In genomic region chr13:43865036-43865435, GRCm38 (mm10) we compare ENCODE assay signal across 8 mouse cellular contexts.
DNase-seq lines count a peak whose midpoint lies in the region; ATAC-seq and TF ChIP-seq lines count a peak whose summit lies in the region.

No protein-coding gene starts in this region.

- TF ChIP-seq POLR2A in spleen, adult 2 months (IDR thresholded peaks at IDR 0.05; ENCODE audit: low read depth, low read length), result no peak

- H3K27ac ChIP-seq in spleen, adult 2 months (ENCODE audit: insufficient read depth, low read length), result peak overlapping the region; percentile 7; the same call in 1 of the 2 replicates
- H3K27ac ChIP-seq in embryonic facial prominence, embryonic 11.5 days (replicated peaks; ENCODE audit: low read depth, low read length), result peak overlapping the region; percentile 67; the same call in 1 of the 2 replicates
- H3K27ac ChIP-seq in heart, embryonic 15.5 days, result peak overlapping the region; percentile 65
- H3K27ac ChIP-seq in midbrain, embryonic 13.5 days, result no peak overlapping the region

- WGBS in spleen, adult 2 months, result 53% methylated on average over 20 of the region's 20 CpGs
- 1% methylated on average over 20 of the region's 20 CpGs for WGBS in embryonic facial prominence, embryonic 11.5 days
- WGBS in heart, embryonic 15.5 days, result 4% methylated on average over 20 of the region's 20 CpGs
- 1% methylated on average over 20 of the region's 20 CpGs for WGBS in midbrain, embryonic 13.5 days

- peak in 1 of 2 experiments; percentile 11 for DNase-seq in spleen, adult 2 months (ENCODE audit: low read depth in 1 of 2, low spot score in 2 of 2)
- no peak for DNase-seq in spleen, postnatal 4 days (ENCODE audit: low spot score in 2 of 2)
- peak; percentile 65 for DNase-seq in embryonic facial prominence, embryonic 11.5 days (ENCODE audit: low spot score)
- DNase-seq in kidney, postnatal 25 days, result peak; percentile 50 to 80
- peak; percentile 47 for DNase-seq in thymus, postnatal 25 days

- H3K4me1 ChIP-seq in spleen, adult 2 months (ENCODE audit: control insufficient read depth, insufficient read depth, insufficient read length), result peaks cover 9% of the 10 kb centered on the region
- H3K4me1 ChIP-seq in embryonic facial prominence, embryonic 11.5 days (ENCODE audit: control insufficient read depth, insufficient read depth, low read length), result no peaks in the 10 kb centered on the region; the same call in 1 of the 2 replicates
- peaks cover 23% of the 10 kb centered on the region for H3K4me1 ChIP-seq in heart, embryonic 15.5 days (replicated peaks)
- H3K4me1 ChIP-seq in midbrain, embryonic 13.5 days (replicated peaks), result peaks cover 18% of the 10 kb centered on the region

- peak overlapping the region; percentile 39 for H3K9ac ChIP-seq in embryonic facial prominence, embryonic 11.5 days (replicated peaks; ENCODE audit: low read length)
- H3K9ac ChIP-seq in heart, embryonic 15.5 days, result peak overlapping the region; percentile 43
- H3K9ac ChIP-seq in midbrain, embryonic 13.5 days (replicated peaks), result peak overlapping the region; percentile 48

- ATAC-seq in embryonic facial prominence, embryonic 11.5 days (replicated peaks; ENCODE audit: insufficient number of reproducible peaks, low FRiP score, low TSS enrichment, low read depth), result peak; percentile 8; the same call in 1 of the 2 replicates
- 0 out of 2 replicates have a peak, but pooled peaks have one; percentile 1 for ATAC-seq in heart, embryonic 15.5 days (replicated peaks; ENCODE audit: insufficient number of reproducible peaks, insufficient read depth, low FRiP score, low read depth)
- peak; percentile 29 for ATAC-seq in midbrain, embryonic 13.5 days
- ATAC-seq in inflammation-experienced regulatory T-cells, adult 6 months, result no peak

- H3K4me2 ChIP-seq in embryonic facial prominence, embryonic 11.5 days (ENCODE audit: low read depth, low read length), result peak overlapping the region; percentile 57
- peak overlapping the region; percentile 72 for H3K4me2 ChIP-seq in heart, embryonic 15.5 days
- H3K4me2 ChIP-seq in midbrain, embryonic 13.5 days (replicated peaks), result peak overlapping the region; percentile 62

- H3K36me3 ChIP-seq in spleen, adult 2 months (ENCODE audit: control insufficient read depth, insufficient read depth, low read length), result no peaks in the 10 kb centered on the region
- no peaks in the 10 kb centered on the region for H3K36me3 ChIP-seq in embryonic facial prominence, embryonic 11.5 days (replicated peaks; ENCODE audit: control insufficient read depth, insufficient read depth, low read depth, low read length)
- no peaks in the 10 kb centered on the region for H3K36me3 ChIP-seq in heart, embryonic 15.5 days
- H3K36me3 ChIP-seq in midbrain, embryonic 13.5 days, result no peaks in the 10 kb centered on the region

- H3K27me3 ChIP-seq in spleen, adult 2 months (ENCODE audit: control insufficient read depth, insufficient read depth, low read length), result no peaks in the 10 kb centered on the region
- H3K27me3 ChIP-seq in embryonic facial prominence, embryonic 11.5 days (ENCODE audit: control insufficient read depth, insufficient read depth, low read length), result no peaks in the 10 kb centered on the region
- no peaks in the 10 kb centered on the region for H3K27me3 ChIP-seq in heart, embryonic 15.5 days
- peaks cover 66% of the 10 kb centered on the region for H3K27me3 ChIP-seq in midbrain, embryonic 13.5 days

- H3K9me3 ChIP-seq in embryonic facial prominence, embryonic 11.5 days (replicated peaks; ENCODE audit: control insufficient read depth, low read length), result no peaks in the 10 kb centered on the region
- no peaks in the 10 kb centered on the region for H3K9me3 ChIP-seq in heart, embryonic 15.5 days (replicated peaks)
- no peaks in the 10 kb centered on the region for H3K9me3 ChIP-seq in midbrain, embryonic 13.5 days

- H3K4me3 ChIP-seq in spleen, adult 2 months (ENCODE audit: extremely low read depth, insufficient read depth, insufficient read length), result no peak overlapping the region
- H3K4me3 ChIP-seq in embryonic facial prominence, embryonic 11.5 days (ENCODE audit: low read depth, low read length), result peak overlapping the region; percentile 26; the same call in 1 of the 2 replicates
- peak overlapping the region; percentile 43 for H3K4me3 ChIP-seq in heart, embryonic 15.5 days
- H3K4me3 ChIP-seq in midbrain, embryonic 13.5 days (replicated peaks), result peak overlapping the region; percentile 33

- no peak for TF ChIP-seq CTCF in spleen, adult 2 months (IDR thresholded peaks at IDR 0.05; ENCODE audit: extremely low read depth, insufficient read depth, insufficient read length, insufficient replicate concordance)

Comparison
In these comparisons a context has a peak if more than half of its experiments do, and no peak if none do; other contexts are left out.
1. DNase-seq: peak in embryonic facial prominence, embryonic 11.5 days (single experiment), kidney, postnatal 25 days (2 of 2) and thymus, postnatal 25 days (single experiment); none in spleen, postnatal 4 days (0 of 2).
2. Peak in every context shown above with its lines, with median percentiles within 50 percentile points of each other: H3K4me2 ChIP-seq and H3K9ac ChIP-seq.